Mouse (Mus musculus) G1E (cell line): ENCODE results near the gene Lce1g. TPM values are rescaled to one million over a fixed set of nuclear protein-coding genes. Genes with fewer than 3 reads are reported as not detected.

ENCODE experiments used
- ATAC-seq: 2 replicates; pipeline ENCODE4 v1.8.0; 2016; ENCODE audit warnings: mild to moderate bottlenecking; ENCODE audit not compliant: insufficient number of reproducible peaks, poor library complexity, low FRiP score, severe bottlenecking; ENCODE audit errors: extremely low read depth
- DNase-seq: peaks from one replicate; pipeline ENCODE4 v3.0.0; 2012; ENCODE audit warnings: low spot score
- H3K27me3 ChIP-seq: 2 replicates; pipeline ENCODE4 v1.6.1; 2012; ENCODE audit warnings: mild to moderate bottlenecking, low read length, inconsistent platforms; ENCODE audit not compliant: insufficient read depth
- H3K36me3 ChIP-seq: replicated peaks from 2 replicates; pipeline ENCODE3; 2012; ENCODE audit warnings: mild to moderate bottlenecking, inconsistent platforms
- H3K4me1 ChIP-seq: 2 replicates; pipeline ENCODE4 v1.6.1; 2012; ENCODE audit warnings: low read depth, low read length, inconsistent platforms, mixed read lengths; ENCODE audit not compliant: insufficient read depth
- H3K4me3 ChIP-seq: 2 replicates; pipeline ENCODE4 v1.5.1; 2012; ENCODE audit warnings: low read depth, mild to moderate bottlenecking, inconsistent platforms, low read length, moderate library complexity, mixed read lengths
- H3K9me3 ChIP-seq: replicated peaks from 2 replicates; pipeline ENCODE4 v1.6.1; 2012; ENCODE audit warnings: inconsistent platforms
- CTCF ChIP-seq: IDR thresholded peaks from 2 replicates; pipeline ENCODE4 v1.5.1; 2012; ENCODE audit warnings: low read depth, low read length, inconsistent platforms, mixed read lengths
- GATA1 ChIP-seq: IDR thresholded peaks from 2 replicates; pipeline ENCODE4 v1.6.1; 2012; ENCODE audit warnings: borderline replicate concordance, low read length, inconsistent platforms, mixed read lengths
- GATA2 ChIP-seq: IDR thresholded peaks from 2 replicates; pipeline ENCODE4 v1.6.1; 2012; ENCODE audit warnings: low read depth, low read length, inconsistent platforms, borderline replicate concordance
- POLR2AphosphoS5 ChIP-seq: IDR thresholded peaks from 2 replicates; pipeline ENCODE4 v1.6.1; 2012; ENCODE audit warnings: low read depth, low read length, inconsistent platforms; ENCODE audit not compliant: insufficient replicate concordance
- TAL1 ChIP-seq: conservative IDR thresholded peaks from 2 replicates; pipeline ENCODE4 v1.6.1; 2012; ENCODE audit warnings: low read depth, low read length, inconsistent platforms, mixed read lengths
- polyA plus RNA-seq: library from polyadenylated mRNA; stranded (reverse); fragments of >175 nt; gene quantifications from 2 replicates; pipeline ENCODE4 v1.2.3, GENCODE M21; 2012
- total RNA-seq, 2 experiments: library from RNA; stranded (forward) in 1 of 2; stranded (reverse) in 1 of 2; fragments of 200-1000 nt in 1 of 2; fragments of >200 nt in 1 of 2; fragmentation: Nextera tagmentation in 1 of 2; gene quantifications; 2 replicates each; pipeline ENCODE4 v1.2.3; 2014 to 2017

Lce1g gene
- total RNA-seq (2014; fragmentation: Nextera tagmentation) (not detected in 2 replicates), total RNA-seq (2017) (not detected in 2 replicates), polyA plus RNA-seq (not detected in 2 replicates)

- Histone ChIP-seq H3K36me3 (no peaks in the 10 kb centered on the region), H3K4me1 (no peaks in the 10 kb centered on the region), H3K9me3 (no peaks in the 10 kb centered on the region), H3K27me3 (no peaks in the 10 kb centered on the region), H3K4me3 (no peak within 1 kb of the TSS)
- no peak for DNase-seq
- ATAC-seq: no peak
- TF ChIP-seq CTCF (no peak), GATA2 (no peak), POLR2AphosphoS5 (no peak), TAL1 (no peak), GATA1 (no peak)
These were observed at the start of gene Lce1g for GRCm38 (mm10) chr3:92752238-92752637. TSS of gene Lce1g (minus strand) at chr3:92752338.

DNA sequence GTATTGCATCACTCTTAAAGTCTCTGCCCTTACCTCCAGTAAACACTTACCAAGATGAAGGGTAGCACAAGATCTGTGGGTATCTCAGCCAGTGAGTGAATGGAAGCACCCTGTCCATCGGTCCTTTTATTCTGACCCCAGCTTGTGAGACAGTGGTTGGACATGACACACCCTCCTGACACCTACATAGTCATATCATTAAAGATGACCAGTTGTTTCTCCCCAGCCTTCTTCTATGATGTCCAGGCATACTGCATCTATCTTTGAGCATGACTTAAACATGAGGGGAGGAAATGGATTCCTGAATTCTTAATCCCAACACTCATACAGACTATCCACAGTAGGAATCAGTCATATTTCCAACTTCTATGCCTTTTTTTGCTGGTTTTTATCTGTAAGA is 38.3 kb upstream of the Lce1g start, which contains the start of gene Lce1j:
Gene Lce1j (minus strand): TSS at position 101 of the 400 bp plus-strand sequence.
- ATAC-seq: no peak
- no peak for DNase-seq
- Histone ChIP-seq H3K4me3 (no peak within 1 kb of the TSS), H3K4me1 (no peaks in the 10 kb centered on the region), H3K9me3 (no peaks in the 10 kb centered on the region), H3K27me3 (no peaks in the 10 kb centered on the region), H3K36me3 (no peaks in the 10 kb centered on the region)
- TF ChIP-seq TAL1: no peak

DNA sequence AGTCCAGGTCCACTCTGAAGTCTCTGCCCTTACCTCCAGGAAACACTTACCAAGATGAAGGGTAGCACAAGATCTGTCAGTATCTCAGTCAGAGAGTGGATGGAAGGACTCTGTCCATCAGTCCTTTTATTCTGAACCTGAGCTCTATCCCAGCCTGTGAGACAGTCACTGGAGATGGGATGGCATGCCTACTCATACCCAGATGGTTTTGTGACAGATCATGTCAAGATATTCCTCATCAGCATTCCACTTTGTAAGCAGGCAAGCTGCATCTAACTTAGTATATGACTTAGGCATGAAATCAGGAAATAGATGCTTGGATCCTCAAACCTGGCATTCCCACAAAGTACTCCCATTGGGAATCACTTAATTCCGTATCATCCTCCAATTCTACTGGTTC is 26.7 kb upstream of the Lce1g start, which contains the start of gene Lce1i:
Gene Lce1i (minus strand): TSS at position 101 of the 400 bp plus-strand sequence.
- no peak for TF ChIP-seq POLR2AphosphoS5
- ATAC-seq (no peak), DNase-seq (no peak)
- H3K4me1 ChIP-seq: no peaks in the 10 kb centered on the region
- no peak within 1 kb of the TSS for H3K4me3 ChIP-seq
- H3K9me3 ChIP-seq: no peaks in the 10 kb centered on the region; the same call in 1 of the 2 replicates
- no peaks in the 10 kb centered on the region for H3K36me3 ChIP-seq
- no peaks in the 10 kb centered on the region for H3K27me3 ChIP-seq

DNA sequence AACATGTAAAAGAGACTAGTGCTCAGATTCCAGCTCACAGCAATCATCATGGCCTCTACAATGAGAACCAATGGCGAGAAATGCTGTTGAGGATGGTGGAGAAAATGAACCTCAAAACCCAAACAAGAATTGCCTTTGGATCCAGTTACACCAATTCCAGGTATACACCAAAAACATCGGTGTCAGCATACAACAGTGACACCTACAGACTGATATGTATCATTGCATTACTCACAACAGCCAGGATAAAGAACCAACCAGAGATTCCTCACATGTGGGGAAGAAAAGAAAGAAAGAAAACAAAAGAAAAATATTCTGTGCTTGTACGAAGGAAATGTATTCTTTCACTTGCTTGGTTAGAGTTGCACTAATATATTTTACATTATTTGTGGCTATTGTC is 19.4 kb upstream of the Lce1g start:
- Histone ChIP-seq H3K27me3 (no peaks in the 10 kb centered on the region), H3K4me3 (no peak overlapping the region), H3K9me3 (no peaks in the 10 kb centered on the region; the same call in 1 of the 2 replicates), H3K4me1 (no peaks in the 10 kb centered on the region), H3K36me3 (no peaks in the 10 kb centered on the region)
- ATAC-seq: no peak
- TF ChIP-seq GATA2 (no peak), POLR2AphosphoS5 (no peak), CTCF (no peak), TAL1 (no peak), GATA1 (no peak)
- DNase-seq: no peak

- H3K9me3 ChIP-seq: peaks cover 2% of the 10 kb centered on the region; the same call in 1 of the 2 replicates
- no peaks in the 10 kb centered on the region for H3K27me3 ChIP-seq
- no peaks in the 10 kb centered on the region for H3K4me1 ChIP-seq
- no peaks in the 10 kb centered on the region for H3K36me3 ChIP-seq
- ATAC-seq (no peak), DNase-seq (no peak)
- no peak within 1 kb of the TSS for H3K4me3 ChIP-seq
- TF ChIP-seq GATA2: no peak
- TF ChIP-seq POLR2AphosphoS5: no peak
- TF ChIP-seq CTCF: no peak
- TF ChIP-seq GATA1: no peak
- TF ChIP-seq TAL1: no peak
These were observed 12.8 kb upstream of the Lce1g start, which contains the start of gene Lce1h for GRCm38 (mm10) chr3:92764965-92765364. TSS of gene Lce1h (minus strand) at chr3:92765065.

- H3K4me3 ChIP-seq: no peak overlapping the region
- DNase-seq: no peak
- no peaks in the 10 kb centered on the region for H3K4me1 ChIP-seq
- no peak for ATAC-seq
- H3K9me3 ChIP-seq: no peaks in the 10 kb centered on the region
- H3K36me3 ChIP-seq: no peaks in the 10 kb centered on the region
- no peaks in the 10 kb centered on the region for H3K27me3 ChIP-seq
- TF ChIP-seq POLR2AphosphoS5 (no peak), GATA2 (no peak), TAL1 (no peak), GATA1 (no peak), CTCF (no peak)
These were observed 1.1 kb upstream of the Lce1g start for GRCm38 (mm10) chr3:92753197-92753596.

- Histone ChIP-seq H3K9me3 (no peaks in the 10 kb centered on the region), H3K27me3 (no peaks in the 10 kb centered on the region), H3K4me1 (no peaks in the 10 kb centered on the region), H3K4me3 (no peak within 1 kb of the TSS), H3K36me3 (no peaks in the 10 kb centered on the region)
- ATAC-seq (no peak), DNase-seq (no peak)
- no peak for TF ChIP-seq TAL1
These were observed 13.1 kb downstream of the Lce1g start, which contains the start of gene Gm38119 for GRCm38 (mm10) chr3:92738996-92739395. TSS of gene Gm38119 (minus strand) at chr3:92739096.
